Mouse (Mus musculus) brain, embryonic 14.5 days (tissue): ENCODE measurements around the gene Slc1a7.

Experiments
- CTCF ChIP-seq: fragments of 200-500 bp; IDR thresholded peaks from 2 replicates; pipeline ENCODE4 v1.5.1; 2012; ENCODE audit warnings: inconsistent platforms, mild to moderate bottlenecking, moderate library complexity, borderline replicate concordance; ENCODE audit not compliant: insufficient read depth, insufficient read length; ENCODE audit errors: extremely low read depth
- POLR2A ChIP-seq: fragments of 200-500 bp; IDR thresholded peaks from 2 replicates; pipeline ENCODE4 v1.6.1; 2012; ENCODE audit warnings: mild to moderate bottlenecking, inconsistent platforms, borderline replicate concordance; ENCODE audit not compliant: poor library complexity, insufficient read depth, insufficient read length, severe bottlenecking; ENCODE audit errors: extremely low read depth

DNA sequence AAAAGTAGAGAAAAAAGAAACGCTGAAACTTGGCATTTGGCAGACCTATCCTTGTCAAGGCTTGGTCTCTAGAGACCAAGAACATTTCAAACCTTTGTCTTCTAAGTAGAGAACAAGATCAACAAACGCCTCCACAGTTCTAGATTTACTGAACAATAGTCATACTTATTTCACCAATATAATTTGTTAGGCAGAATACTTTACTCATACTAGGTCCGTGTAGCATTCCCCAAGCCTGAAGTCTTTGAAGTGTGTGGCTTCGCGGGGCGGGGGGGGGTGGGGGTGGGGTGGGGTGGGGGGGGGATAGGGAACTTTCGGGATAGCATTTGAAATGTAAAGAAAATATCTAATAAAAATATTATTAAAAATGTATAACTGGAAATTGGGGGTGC, 44.3 kb upstream of the Slc1a7 start:
- TF ChIP-seq CTCF = no peak
- no peak for TF ChIP-seq POLR2A
